9 mouse cellular contexts compared by ENCODE assay signal in genomic region chr7:46667256-46667655, GRCm38 (mm10). TPM values are rescaled to one million over a fixed set of nuclear protein-coding genes. Genes with fewer than 3 reads are reported as not detected.
DNase-seq lines count a peak whose midpoint lies in the region; ATAC-seq and TF ChIP-seq lines count a peak whose summit lies in the region.
"Had no signal": no experiment of that assay in that cellular context is flagged by ENCODE, and none has a peak within 500 bp of the region (broad histone marks: within the 10 kb centered on the region; RNA-seq: fewer than 3 reads in every experiment).

No protein-coding gene starts in this region.

- no peaks in the 10 kb centered on the region for H3K36me3 ChIP-seq in lung, embryonic 14.5 days (ENCODE audit: insufficient read depth)
- no peaks in the 10 kb centered on the region for H3K36me3 ChIP-seq in embryonic facial prominence, embryonic 12.5 days
- H3K36me3 ChIP-seq in intestine, postnatal 0 days (ENCODE audit: control insufficient read depth, insufficient read depth) = no peaks in the 10 kb centered on the region
- H3K36me3 ChIP-seq in neural tube, embryonic 13.5 days = no peaks in the 10 kb centered on the region

- no peak for ATAC-seq in lung, embryonic 14.5 days (ENCODE audit: insufficient read depth)
- 0 out of 2 replicates have a peak, but pooled peaks have one; percentile 60 for ATAC-seq in embryonic facial prominence, embryonic 12.5 days (ENCODE audit: insufficient number of reproducible peaks, insufficient read depth, low FRiP score, low TSS enrichment)
- ATAC-seq in intestine, postnatal 0 days = no peak
- peak; percentile 67 for ATAC-seq in neural tube, embryonic 13.5 days (ENCODE audit: low read depth)

- no peaks in the 10 kb centered on the region for H3K9me3 ChIP-seq in lung, embryonic 14.5 days (ENCODE audit: low read depth, low read length)
- no peaks in the 10 kb centered on the region for H3K9me3 ChIP-seq in embryonic facial prominence, embryonic 12.5 days
- no peaks in the 10 kb centered on the region for H3K9me3 ChIP-seq in intestine, postnatal 0 days (ENCODE audit: control insufficient read depth)
- no peaks in the 10 kb centered on the region for H3K9me3 ChIP-seq in neural tube, embryonic 13.5 days

- TF ChIP-seq CTCF in lung, embryonic 14.5 days (IDR thresholded peaks at IDR 0.05; ENCODE audit: low read depth) = no peak
- no peak for TF ChIP-seq CTCF in intestine, postnatal 0 days (IDR thresholded peaks at IDR 0.05; ENCODE audit: low read depth)
- no peak for TF ChIP-seq CTCF in lung, adult 2 months (IDR thresholded peaks at IDR 0.05; ENCODE audit: insufficient read depth, low read length)

- no peak for TF ChIP-seq POLR2A in lung, adult 2 months (IDR thresholded peaks at IDR 0.05; ENCODE audit: borderline replicate concordance, extremely low read depth, low read depth, low read length)

- H3K27me3 ChIP-seq in lung, embryonic 14.5 days (ENCODE audit: insufficient read depth, low read length) = peaks cover 16% of the 10 kb centered on the region
- H3K27me3 ChIP-seq in embryonic facial prominence, embryonic 12.5 days = peaks cover 11% of the 10 kb centered on the region
- peaks cover 12% of the 10 kb centered on the region for H3K27me3 ChIP-seq in intestine, postnatal 0 days (replicated peaks; ENCODE audit: control insufficient read depth, insufficient read depth, low read length)
- H3K27me3 ChIP-seq in neural tube, embryonic 13.5 days = peaks cover 28% of the 10 kb centered on the region

- H3K4me3 ChIP-seq in lung, embryonic 14.5 days (ENCODE audit: low read depth, low read length) = no peak overlapping the region
- no peak overlapping the region for H3K4me3 ChIP-seq in embryonic facial prominence, embryonic 12.5 days
- 0 out of 2 replicates have a peak overlapping the region, but pooled peaks have one; percentile 2 for H3K4me3 ChIP-seq in intestine, postnatal 0 days (ENCODE audit: low read depth, low read length)
- peak overlapping the region; percentile 1; the same call in 1 of the 2 replicates for H3K4me3 ChIP-seq in neural tube, embryonic 13.5 days
- H3K4me3 ChIP-seq in lung, adult 2 months (replicated peaks; ENCODE audit: extremely low read depth, low read depth, low read length) = no peak overlapping the region

- no peak overlapping the region for H3K27ac ChIP-seq in lung, embryonic 14.5 days (ENCODE audit: low read depth)
- H3K27ac ChIP-seq in embryonic facial prominence, embryonic 12.5 days = no peak overlapping the region
- no peak overlapping the region for H3K27ac ChIP-seq in intestine, postnatal 0 days (ENCODE audit: low read depth, low read length)
- no peak overlapping the region for H3K27ac ChIP-seq in neural tube, embryonic 13.5 days (replicated peaks)

- WGBS in lung, embryonic 14.5 days = 2% methylated on average over 21 of the region's 21 CpGs
- 2% methylated on average over 20 of the region's 21 CpGs for WGBS in embryonic facial prominence, embryonic 12.5 days
- under 1% methylated on average over 21 of the region's 21 CpGs for WGBS in intestine, postnatal 0 days
- 2% methylated on average over 21 of the region's 21 CpGs for WGBS in neural tube, embryonic 13.5 days
- 2% methylated on average over 21 of the region's 21 CpGs for WGBS in lung, adult 2 months

- H3K4me2 ChIP-seq in lung, embryonic 14.5 days = peak overlapping the region; percentile 29; the same call in 1 of the 2 replicates
- peak overlapping the region; percentile 39 for H3K4me2 ChIP-seq in embryonic facial prominence, embryonic 12.5 days (replicated peaks)
- H3K4me2 ChIP-seq in intestine, postnatal 0 days (replicated peaks; ENCODE audit: low read depth) = peak overlapping the region; percentile 38; the same call in 1 of the 2 replicates
- H3K4me2 ChIP-seq in neural tube, embryonic 13.5 days = peak overlapping the region; percentile 47

- H3K4me1 ChIP-seq in lung, embryonic 14.5 days (ENCODE audit: insufficient read depth) = 0 out of 2 replicates have a peak, but pooled peaks cover under 1% of the 10 kb centered on the region
- H3K4me1 ChIP-seq in embryonic facial prominence, embryonic 12.5 days = peaks cover 9% of the 10 kb centered on the region
- no peaks in the 10 kb centered on the region for H3K4me1 ChIP-seq in intestine, postnatal 0 days (replicated peaks; ENCODE audit: control insufficient read depth, insufficient read depth, low read length)
- peaks cover 9% of the 10 kb centered on the region; the same call in 1 of the 2 replicates for H3K4me1 ChIP-seq in neural tube, embryonic 13.5 days (replicated peaks)
- H3K4me1 ChIP-seq in lung, adult 2 months (ENCODE audit: control insufficient read depth, insufficient read depth, low read length) = no peaks in the 10 kb centered on the region

- peak; percentile 21 for DNase-seq in lung, embryonic 14.5 days
- DNase-seq in lung, postnatal 14 days = no peak
- DNase-seq in right cerebral cortex, adult 18-20 months = no peak
- DNase-seq in lung, adult 2 months = no peak
- DNase-seq in gastrocnemius, adult 8-10 months (ENCODE audit: low spot score in 2 of 2) = no peak

- H3K9ac ChIP-seq in lung, embryonic 14.5 days = no peak overlapping the region
- no peak overlapping the region for H3K9ac ChIP-seq in embryonic facial prominence, embryonic 12.5 days
- H3K9ac ChIP-seq in intestine, postnatal 0 days (ENCODE audit: low read depth, low read length) = no peak overlapping the region
- no peak overlapping the region for H3K9ac ChIP-seq in neural tube, embryonic 13.5 days

RNA-seq across cellular contexts. Expression of gene Tph1, which starts 5.1 kb away (rescaled TPM):
- 0.54 TPM in 1 of 2 replicates, not detected in the other for polyA plus RNA-seq in lung, embryonic 14.5 days (2014; fragmentation: Nextera tagmentation; extraction: Ambion mirVana)
- 0.26 and 0.64 TPM in 2 replicates for polyA plus RNA-seq in embryonic facial prominence, embryonic 12.5 days (2016; fragmentation: Nextera tagmentation; extraction: Ambion mirVana)
- polyA plus RNA-seq in intestine, postnatal 0 days (2015; fragmentation: Nextera tagmentation; extraction: Ambion mirVana) = 4.8 and 5.3 TPM in 2 replicates
- polyA plus RNA-seq in neural tube, embryonic 13.5 days (2015; fragmentation: Nextera tagmentation; extraction: Ambion mirVana) = 0.60 and 0.83 TPM in 2 replicates
- polyA plus RNA-seq in lung, adult 2 months (2012; rRNA removed) = 0.09 TPM in 1 of 2 replicates, not detected in the other
- under 1 TPM; 0.29 to 0.85 (median 0.39) TPM for total RNA-seq in gastrocnemius, adult 8-10 months (2022)
- total RNA-seq: neutrophil, adult 5-6 weeks had no signal

RNA-seq across cellular contexts. Expression of gene Sergef, which starts 27.6 kb away (rescaled TPM):
- 10.6 and 12.7 TPM in 2 replicates for polyA plus RNA-seq in lung, embryonic 14.5 days (2014; fragmentation: Nextera tagmentation; extraction: Ambion mirVana)
- 13.5 and 14.1 TPM in 2 replicates for polyA plus RNA-seq in embryonic facial prominence, embryonic 12.5 days (2016; fragmentation: Nextera tagmentation; extraction: Ambion mirVana)
- polyA plus RNA-seq in intestine, postnatal 0 days (2015; fragmentation: Nextera tagmentation; extraction: Ambion mirVana) = 7.5 TPM in 2 replicates
- polyA plus RNA-seq in neural tube, embryonic 13.5 days (2015; fragmentation: Nextera tagmentation; extraction: Ambion mirVana) = 30.7 and 34.0 TPM in 2 replicates
- 7.2 and 9.5 TPM in 2 replicates for polyA plus RNA-seq in lung, adult 2 months (2012; rRNA removed)
- 1 to 10 TPM; 1.5 to 3.8 (median 3.1) TPM for total RNA-seq in gastrocnemius, adult 8-10 months (2022)

RNA-seq across cellular contexts. Expression of gene Saal1, which starts 43.2 kb away (rescaled TPM):
- polyA plus RNA-seq in lung, embryonic 14.5 days (2014; fragmentation: Nextera tagmentation; extraction: Ambion mirVana) = 35.8 and 38.6 TPM in 2 replicates
- polyA plus RNA-seq in embryonic facial prominence, embryonic 12.5 days (2016; fragmentation: Nextera tagmentation; extraction: Ambion mirVana) = 37.3 and 39.2 TPM in 2 replicates
- polyA plus RNA-seq in intestine, postnatal 0 days (2015; fragmentation: Nextera tagmentation; extraction: Ambion mirVana) = 8.4 and 9.3 TPM in 2 replicates
- polyA plus RNA-seq in neural tube, embryonic 13.5 days (2015; fragmentation: Nextera tagmentation; extraction: Ambion mirVana) = 14.8 and 15.2 TPM in 2 replicates
- polyA plus RNA-seq in lung, adult 2 months (2012; rRNA removed) = 4.5 and 4.9 TPM in 2 replicates
- 1 to 10 TPM; 2.5 to 3.7 (median 3.4) TPM for total RNA-seq in gastrocnemius, adult 8-10 months (2022)

RNA-seq across cellular contexts. Expression of gene Saa3, which starts 48.2 kb away (rescaled TPM):
- polyA plus RNA-seq in lung, embryonic 14.5 days (2014; fragmentation: Nextera tagmentation; extraction: Ambion mirVana) = 0.08 TPM in 1 of 2 replicates, not detected in the other
- 0.17 TPM in 1 of 2 replicates, not detected in the other for polyA plus RNA-seq in embryonic facial prominence, embryonic 12.5 days (2016; fragmentation: Nextera tagmentation; extraction: Ambion mirVana)
- 2.3 and 5.2 TPM in 2 replicates for polyA plus RNA-seq in intestine, postnatal 0 days (2015; fragmentation: Nextera tagmentation; extraction: Ambion mirVana)
- 0.21 and 1.3 TPM in 2 replicates for polyA plus RNA-seq in neural tube, embryonic 13.5 days (2015; fragmentation: Nextera tagmentation; extraction: Ambion mirVana)
- 0.97 and 1.4 TPM in 2 replicates for polyA plus RNA-seq in lung, adult 2 months (2012; rRNA removed)
- total RNA-seq in gastrocnemius, adult 8-10 months (2022) = not detected
- total RNA-seq: neutrophil, adult 5-6 weeks had no signal

Comparison
In these comparisons a context has a peak if more than half of its experiments do, and no peak if none do; other contexts are left out.
1. ATAC-seq: peak in embryonic facial prominence, embryonic 12.5 days (single experiment) and neural tube, embryonic 13.5 days (single experiment); none in lung, embryonic 14.5 days (single experiment) and intestine, postnatal 0 days (single experiment).
2. H3K4me3 ChIP-seq: peak in intestine, postnatal 0 days (single experiment) and neural tube, embryonic 13.5 days (single experiment); none in lung, embryonic 14.5 days (single experiment), embryonic facial prominence, embryonic 12.5 days (single experiment) and lung, adult 2 months (single experiment).
3. Peak in every context shown above with its lines, with median percentiles within 50 percentile points of each other: H3K4me2 ChIP-seq.